Mouse (Mus musculus) neural tube, embryonic 14.5 days (tissue): Measurements from ENCODE around the gene Pcbd2. TPM values are rescaled to one million over a fixed set of nuclear protein-coding genes. Genes with fewer than 3 reads are reported as not detected.

Source experiments
- ATAC-seq: fragments of 200-750 bp; cut with Nextera tagmentation; 2 replicates; pipeline ENCODE4 v1.8.0; 2017; ENCODE audit warnings: low read depth, mild to moderate bottlenecking, moderate TSS enrichment, moderate library complexity
- H3K27ac ChIP-seq: fragments of 300-500 bp; sonication (generic); 2 replicates; pipeline ENCODE4 v1.5.1; 2014; ENCODE audit warnings: low read depth, mild to moderate bottlenecking, control low read depth, low read length, moderate library complexity, mixed read lengths
- H3K27me3 ChIP-seq: fragments of 300-500 bp; sonication (generic); 2 replicates; pipeline ENCODE4 v1.6.1; 2014; ENCODE audit warnings: low read length; ENCODE audit not compliant: control insufficient read depth, insufficient read depth
- H3K36me3 ChIP-seq: fragments of 300-500 bp; sonication (generic); 2 replicates; pipeline ENCODE4 v1.6.1; 2014; ENCODE audit warnings: low read length, mixed read lengths; ENCODE audit not compliant: control insufficient read depth, insufficient read depth
- H3K4me1 ChIP-seq: fragments of 300-500 bp; sonication (generic); 2 replicates; pipeline ENCODE4 v1.6.1; 2014; ENCODE audit warnings: low read length; ENCODE audit not compliant: control insufficient read depth, insufficient read depth
- H3K4me2 ChIP-seq: fragments of 300-500 bp; sonication (generic); 2 replicates; pipeline ENCODE4 v1.6.1; 2014; ENCODE audit warnings: mild to moderate bottlenecking, low read depth, low read length, control low read depth
- H3K4me3 ChIP-seq: fragments of 300-500 bp; sonication (generic); 2 replicates; pipeline ENCODE4 v1.5.1; 2014; ENCODE audit warnings: low read depth, low read length, control low read depth, mixed read lengths
- H3K9ac ChIP-seq: fragments of 300-500 bp; sonication (generic); replicated peaks from 2 replicates; pipeline ENCODE4 v1.6.1; 2014; ENCODE audit warnings: low read depth, mild to moderate bottlenecking, control low read depth, low read length, mixed read lengths
- H3K9me3 ChIP-seq: fragments of 300-500 bp; sonication (generic); 2 replicates; pipeline ENCODE4 v1.6.1; 2016; ENCODE audit warnings: low read length; ENCODE audit not compliant: control insufficient read depth
- WGBS: fragments of 180-500 bp; shearing (Covaris S2); extraction: QIAGEN DNeasy Blood & Tissue Kit; methylation state at CpG from one replicate; pipeline ENCODE4 v1.1.7; 2014; 5-methylcytosine and 5-hydroxymethylcytosine counted together
- polyA plus RNA-seq: library from polyadenylated mRNA; unstranded; fragments of >200 nt; fragmentation: Nextera tagmentation; extraction: Ambion mirVana; gene quantifications from 2 replicates; pipeline ENCODE4 v1.2.1, GENCODE M21; 2014

The Pcbd2 gene
- 19.6 and 23.9 TPM in 2 replicates for polyA plus RNA-seq

- ATAC-seq, result peak; percentile 89
- H3K27ac ChIP-seq, result peak within 1 kb of the TSS; percentile 90
- H3K9me3 ChIP-seq, result no peaks in the 10 kb centered on the region
- peaks cover 19% of the 10 kb centered on the region; the same call in 1 of the 2 replicates for H3K36me3 ChIP-seq
- peaks cover 4% of the 10 kb centered on the region; the same call in 1 of the 2 replicates for H3K4me1 ChIP-seq
- H3K27me3 ChIP-seq, result no peaks in the 10 kb centered on the region
- H3K4me2 ChIP-seq, result peak within 1 kb of the TSS; percentile 63
- peak within 1 kb of the TSS; percentile 68 for H3K9ac ChIP-seq
- peak within 1 kb of the TSS; percentile 50 for H3K4me3 ChIP-seq
- under 1% methylated on average over 67 of the region's 73 CpGs for WGBS
Observed at GRCm38 (mm10) chr13:55727120-55727838, at the start of gene Pcbd2. TSS of gene Pcbd2 (plus strand) at chr13:55727368.

DNA sequence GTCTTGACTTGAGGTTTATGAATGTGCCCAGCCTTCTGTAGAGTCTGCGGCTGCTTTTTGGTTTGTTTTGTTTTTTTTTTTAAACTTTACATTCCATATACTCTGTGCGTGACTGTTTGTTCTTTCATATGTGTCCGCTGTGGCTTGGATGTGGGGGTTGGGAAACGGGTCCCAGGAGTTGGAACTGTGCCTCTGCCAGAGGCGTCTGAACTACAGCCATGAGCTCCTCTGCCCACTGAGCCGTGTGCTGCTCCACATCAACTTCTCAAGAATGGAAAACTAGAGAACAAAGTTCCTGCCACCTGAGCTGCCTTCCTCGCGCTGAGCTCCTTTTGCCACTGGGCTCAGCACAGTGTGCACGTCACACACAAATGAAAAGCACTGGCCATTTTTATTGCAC, 45.0 kb upstream of the Pcbd2 start:
- Histone ChIP-seq H3K4me2 (no peak overlapping the region), H3K4me1 (no peaks in the 10 kb centered on the region), H3K9ac (no peak overlapping the region), H3K9me3 (no peaks in the 10 kb centered on the region), H3K4me3 (no peak overlapping the region), H3K36me3 (peaks cover 24% of the 10 kb centered on the region), H3K27me3 (no peaks in the 10 kb centered on the region), H3K27ac (no peak overlapping the region)
- 91% methylated on average over 9 of the region's 9 CpGs for WGBS
- ATAC-seq, result no peak

DNA sequence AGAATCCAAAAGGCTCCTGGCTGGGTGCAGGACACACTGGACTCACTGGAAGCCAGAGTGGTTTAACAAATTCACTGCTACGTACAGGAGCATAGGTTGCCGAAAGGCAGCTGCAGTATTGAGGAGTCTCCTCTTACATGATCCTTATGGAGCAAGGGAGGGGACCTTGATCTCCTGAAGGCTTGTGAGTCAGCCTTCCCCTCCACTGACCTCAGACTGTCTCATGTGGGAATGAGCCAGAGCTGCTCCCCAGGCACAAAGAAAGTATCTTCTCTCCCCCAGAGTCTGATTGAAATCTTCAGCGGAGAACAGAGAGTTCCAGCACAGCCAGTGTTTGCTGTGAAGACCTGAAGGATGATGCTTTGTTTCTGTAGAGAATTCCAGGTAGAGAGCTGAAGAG, 43.6 kb upstream of the Pcbd2 start:
- H3K4me3 ChIP-seq, result no peak overlapping the region
- no peaks in the 10 kb centered on the region for H3K27me3 ChIP-seq
- 85% methylated on average over 3 of the region's 3 CpGs for WGBS
- H3K9me3 ChIP-seq, result no peaks in the 10 kb centered on the region
- no peak overlapping the region for H3K9ac ChIP-seq
- H3K27ac ChIP-seq, result no peak overlapping the region
- H3K4me1 ChIP-seq, result no peaks in the 10 kb centered on the region
- no peak overlapping the region for H3K4me2 ChIP-seq
- no peak for ATAC-seq
- peaks cover 13% of the 10 kb centered on the region; the same call in 1 of the 2 replicates for H3K36me3 ChIP-seq

DNA sequence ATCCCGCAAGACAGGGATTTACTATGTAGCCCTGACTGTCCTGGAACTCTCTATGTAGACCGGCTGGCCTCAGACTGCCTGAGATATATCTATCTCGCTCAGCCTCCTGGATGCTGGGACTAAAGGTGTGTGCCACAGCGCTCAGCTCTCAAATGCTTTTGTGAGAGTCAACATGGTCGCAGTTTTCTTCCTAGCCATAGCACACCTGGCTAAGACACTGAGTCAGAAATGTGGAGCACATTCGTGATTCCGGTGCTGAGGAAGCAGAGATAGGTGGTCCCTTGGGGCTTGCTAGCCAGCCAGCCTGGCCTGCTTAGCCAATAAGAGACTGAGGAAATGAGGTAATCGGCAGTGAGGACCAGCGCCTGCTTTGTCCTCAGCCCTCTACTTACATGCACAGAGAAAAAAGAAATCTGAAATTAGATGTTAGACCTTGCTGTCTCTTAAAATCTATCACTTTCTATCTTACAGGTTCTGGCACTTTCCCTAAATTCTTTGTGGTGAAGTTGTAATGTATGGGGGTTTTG, 41.0 kb upstream of the Pcbd2 start:
- no peaks in the 10 kb centered on the region for H3K9me3 ChIP-seq
- no peak overlapping the region for H3K4me2 ChIP-seq
- H3K27ac ChIP-seq, result peak overlapping the region; percentile 69
- WGBS, result 60% methylated on average over 9 of the region's 9 CpGs
- H3K4me3 ChIP-seq, result no peak overlapping the region
- peak; percentile 84 for ATAC-seq
- no peaks in the 10 kb centered on the region for H3K4me1 ChIP-seq
- no peaks in the 10 kb centered on the region for H3K36me3 ChIP-seq
- H3K27me3 ChIP-seq, result no peaks in the 10 kb centered on the region
- no peak overlapping the region for H3K9ac ChIP-seq

DNA sequence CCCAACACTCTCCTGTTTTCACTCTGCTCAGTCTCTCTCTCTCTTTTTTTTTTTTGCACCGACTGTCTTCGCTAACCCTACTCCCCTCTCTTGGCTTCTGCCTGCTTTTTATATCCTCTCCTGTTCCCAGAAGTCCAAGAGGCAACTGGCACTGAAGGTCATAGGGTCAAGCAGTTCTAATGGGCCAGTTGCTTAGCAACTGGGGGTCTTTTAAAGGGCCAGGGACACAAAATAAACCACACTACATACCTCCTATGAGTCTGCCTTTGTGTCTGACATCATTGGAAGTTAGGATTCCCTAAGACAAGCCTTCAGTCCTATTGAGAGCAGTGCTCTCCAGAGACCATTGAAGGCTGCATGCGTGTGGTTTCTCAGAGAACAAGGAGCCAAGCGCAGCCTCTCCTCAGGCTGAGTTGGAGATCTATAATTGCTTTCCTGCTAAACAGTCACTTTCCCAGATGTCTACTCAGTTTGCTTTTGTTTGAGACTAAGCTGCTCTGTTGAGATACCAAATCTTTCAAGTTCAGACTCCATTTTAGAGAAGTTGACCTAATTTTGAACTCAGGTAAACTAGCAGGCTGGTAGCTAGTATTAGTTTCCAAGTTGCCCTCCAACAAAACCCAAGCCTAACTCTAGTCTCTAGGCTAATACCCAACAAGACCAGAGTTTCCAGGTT, 39.1 kb upstream of the Pcbd2 start:
- no peak for ATAC-seq
- Histone ChIP-seq H3K9ac (no peak overlapping the region), H3K27me3 (no peaks in the 10 kb centered on the region), H3K4me1 (no peaks in the 10 kb centered on the region), H3K27ac (no peak overlapping the region), H3K36me3 (no peaks in the 10 kb centered on the region), H3K9me3 (no peaks in the 10 kb centered on the region), H3K4me2 (no peak overlapping the region), H3K4me3 (no peak overlapping the region)
- WGBS, result 7% methylated on average over 4 of the region's 4 CpGs

DNA sequence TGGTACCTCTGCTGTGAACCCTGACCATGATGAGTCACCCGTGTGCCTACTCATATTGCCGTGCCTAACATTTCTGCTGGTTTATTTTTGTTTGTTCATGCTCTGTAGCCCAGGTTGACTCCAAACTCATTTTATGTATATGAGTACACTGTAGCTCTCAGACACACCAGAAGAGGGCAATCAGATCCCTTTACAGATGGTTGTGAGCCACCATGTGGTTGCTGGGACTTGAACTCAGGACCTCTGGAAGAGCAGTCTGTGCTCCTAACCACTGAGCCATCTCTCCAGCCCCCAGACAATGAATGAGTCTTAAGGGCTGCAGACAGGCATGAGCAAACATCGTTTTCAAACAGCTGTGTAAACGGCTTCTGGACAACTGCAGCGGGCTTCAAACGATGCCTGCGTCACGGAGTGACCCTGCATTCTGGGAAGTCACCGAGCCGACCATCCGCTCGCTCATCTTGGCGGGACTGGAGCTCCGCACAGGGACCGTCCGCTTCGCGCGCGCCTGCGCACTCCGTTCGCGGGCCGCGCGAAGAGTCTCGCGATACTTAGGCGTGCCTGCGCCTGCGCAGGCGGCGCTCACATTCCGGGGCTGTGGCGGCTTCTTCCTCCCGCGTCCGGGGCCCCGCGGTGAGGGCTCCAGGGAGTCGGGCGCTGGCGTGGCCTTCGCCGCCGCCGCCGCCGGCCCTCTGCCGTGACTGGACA, 34.5 kb upstream of the Pcbd2 start, which contains the start of gene B230219D22Rik:
Gene B230219D22Rik, plus strand, starts transcription at position 590 of the 708 bp plus-strand sequence.
- H3K9ac ChIP-seq, result peak within 1 kb of the TSS; percentile 100
- peak; percentile 98 for ATAC-seq
- peak within 1 kb of the TSS; percentile 98 for H3K27ac ChIP-seq
- peaks cover 17% of the 10 kb centered on the region for H3K4me1 ChIP-seq
- no peaks in the 10 kb centered on the region for H3K27me3 ChIP-seq
- WGBS, result 2% methylated on average over 49 of the region's 51 CpGs
- no peaks in the 10 kb centered on the region for H3K36me3 ChIP-seq
- H3K9me3 ChIP-seq, result no peaks in the 10 kb centered on the region
- peak within 1 kb of the TSS; percentile 62 for H3K4me2 ChIP-seq
- H3K4me3 ChIP-seq, result peak within 1 kb of the TSS; percentile 97

DNA sequence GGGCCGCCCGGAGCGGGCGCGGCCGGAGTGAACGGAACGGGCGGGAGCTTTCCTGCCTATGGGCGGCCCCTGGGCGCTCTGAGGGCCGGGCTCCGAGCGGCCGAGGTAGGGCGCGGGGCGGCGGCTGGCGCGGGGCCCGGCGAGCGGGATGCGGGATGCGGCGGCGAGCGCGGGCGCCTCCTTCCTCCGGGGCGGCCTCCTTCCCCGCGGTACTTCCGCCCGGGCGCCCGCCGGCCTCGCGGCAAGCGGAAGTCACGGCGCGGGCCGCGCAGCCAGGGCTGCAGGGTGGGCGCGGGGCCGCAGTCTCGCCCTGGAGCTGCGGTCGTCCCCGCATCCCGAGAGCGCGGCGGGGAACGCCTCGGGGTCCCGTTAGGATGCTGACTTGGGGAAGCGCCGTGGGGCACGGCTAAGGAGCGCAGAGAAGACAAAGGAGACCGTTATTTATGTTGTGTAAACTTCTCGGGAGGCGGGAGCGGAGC, 33.9 kb upstream of the Pcbd2 start:
- Histone ChIP-seq H3K4me3 (peak overlapping the region; percentile 97), H3K9me3 (no peaks in the 10 kb centered on the region), H3K9ac (peak overlapping the region; percentile 100), H3K4me2 (peak overlapping the region; percentile 62), H3K36me3 (no peaks in the 10 kb centered on the region), H3K27ac (peak overlapping the region; percentile 98), H3K27me3 (no peaks in the 10 kb centered on the region), H3K4me1 (peaks cover 17% of the 10 kb centered on the region)
- peak; percentile 77 for ATAC-seq
- under 1% methylated on average over 38 of the region's 70 CpGs for WGBS

DNA sequence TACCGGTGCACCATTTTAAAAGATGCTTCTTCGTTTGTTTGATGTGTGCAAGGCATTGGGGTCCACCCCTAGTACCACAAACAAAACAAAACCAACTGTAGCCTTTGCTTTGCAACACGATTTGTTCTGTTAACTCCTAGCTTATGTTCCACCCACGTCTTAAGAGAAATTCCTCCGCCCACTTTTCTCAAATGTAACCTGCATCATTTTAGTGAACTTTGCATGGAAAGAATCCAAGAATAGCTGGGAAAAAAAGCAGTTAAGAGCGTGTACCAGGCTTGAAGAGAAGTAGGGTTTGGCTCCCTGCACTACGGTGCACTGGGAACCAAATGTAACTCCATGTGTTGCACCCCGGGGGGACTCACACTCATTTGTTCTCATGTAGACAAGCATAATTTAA, 33.1 kb upstream of the Pcbd2 start:
- Histone ChIP-seq H3K4me1 (peaks cover 17% of the 10 kb centered on the region), H3K27me3 (no peaks in the 10 kb centered on the region), H3K9ac (peak overlapping the region; percentile 12; the same call in 1 of the 2 replicates), H3K36me3 (peaks cover under 1% of the 10 kb centered on the region), H3K4me3 (peak overlapping the region; percentile 97), H3K9me3 (no peaks in the 10 kb centered on the region), H3K4me2 (peak overlapping the region; percentile 62), H3K27ac (no peak overlapping the region)
- WGBS, result 17% methylated on average over 8 of the region's 8 CpGs
- no peak for ATAC-seq
